Mouse (Mus musculus) limb, embryonic 12.5 days (tissue): ENCODE data around the gene Klhdc7b. TPM values are rescaled to one million over a fixed set of nuclear protein-coding genes. Genes with fewer than 3 reads are reported as not detected.

ENCODE experiments used
- ATAC-seq: fragments of 200-750 bp; cut with Nextera tagmentation; 2 replicates; pipeline ENCODE4 v1.8.0; 2017; ENCODE audit warnings: low read depth, moderate TSS enrichment; ENCODE audit not compliant: insufficient number of reproducible peaks, insufficient read depth, low FRiP score, low TSS enrichment
- H3K27ac ChIP-seq: fragments of 300-500 bp; sonication (generic); 2 replicates; pipeline ENCODE4 v1.5.1; 2016; ENCODE audit warnings: mild to moderate bottlenecking, moderate library complexity
- H3K27me3 ChIP-seq: fragments of 300-500 bp; sonication (generic); 2 replicates; pipeline ENCODE4 v1.6.1; 2016; ENCODE audit warnings: mild to moderate bottlenecking, moderate library complexity
- H3K36me3 ChIP-seq: fragments of 300-500 bp; sonication (generic); 2 replicates; pipeline ENCODE4 v1.6.1; 2016; ENCODE audit warnings: mild to moderate bottlenecking, moderate library complexity
- H3K4me1 ChIP-seq: fragments of 300-500 bp; sonication (generic); replicated peaks from 2 replicates; pipeline ENCODE4 v1.6.1; 2016
- H3K4me2 ChIP-seq: fragments of 300-500 bp; sonication (generic); 2 replicates; pipeline ENCODE4 v1.6.1; 2016; ENCODE audit warnings: mild to moderate bottlenecking, moderate library complexity
- H3K4me3 ChIP-seq: fragments of 300-500 bp; sonication (generic); replicated peaks from 2 replicates; pipeline ENCODE4 v1.5.1; 2016; ENCODE audit warnings: mild to moderate bottlenecking
- H3K9ac ChIP-seq: fragments of 300-500 bp; sonication (generic); replicated peaks from 2 replicates; pipeline ENCODE4 v1.6.1; 2016; ENCODE audit warnings: mild to moderate bottlenecking, moderate library complexity
- H3K9me3 ChIP-seq: fragments of 300-500 bp; sonication (generic); 2 replicates; pipeline ENCODE4 v1.6.1; 2016; ENCODE audit warnings: mild to moderate bottlenecking, moderate library complexity
- WGBS: fragments of 180-500 bp; shearing (Covaris S2); methylation state at CpG from one replicate; pipeline ENCODE4 v1.1.7; 2016; 5-methylcytosine and 5-hydroxymethylcytosine counted together
- polyA plus RNA-seq: library from polyadenylated mRNA; unstranded; fragments of >200 nt; fragmentation: Nextera tagmentation; extraction: Ambion mirVana; gene quantifications from 2 replicates; pipeline ENCODE4 v1.2.1, GENCODE M21; 2016

The Klhdc7b gene
- polyA plus RNA-seq, 1 experiment from 2014 or later, result not detected

- Histone ChIP-seq H3K36me3 (peaks cover 31% of the 10 kb centered on the region), H3K9me3 (no peaks in the 10 kb centered on the region), H3K9ac (no peak overlapping the region; the same call in 1 of the 2 replicates), H3K4me3 (no peak overlapping the region), H3K27ac (no peak overlapping the region), H3K4me1 (peaks cover 31% of the 10 kb centered on the region), H3K27me3 (peaks cover 40% of the 10 kb centered on the region), H3K4me2 (0 out of 2 replicates have a peak overlapping the region, but pooled peaks have one; percentile 78)
- WGBS, result 92% methylated on average over 17 of the region's 17 CpGs
- ATAC-seq, result no peak
These were observed 9.7 kb upstream of the Klhdc7b start for GRCm38 (mm10) chr15:89374801-89375534.

GRCm38 (mm10) chr15:89376040-89376439 lies 8.7 kb upstream of the Klhdc7b start:
- Histone ChIP-seq H3K27me3 (peaks cover 48% of the 10 kb centered on the region), H3K36me3 (peaks cover 20% of the 10 kb centered on the region), H3K9ac (no peak overlapping the region), H3K4me2 (no peak overlapping the region), H3K9me3 (no peaks in the 10 kb centered on the region), H3K4me1 (peaks cover 31% of the 10 kb centered on the region), H3K4me3 (no peak overlapping the region), H3K27ac (no peak overlapping the region)
- ATAC-seq, result no peak
- WGBS, result 77% methylated on average over 7 of the region's 7 CpGs

GRCm38 (mm10) chr15:89376957-89377356 lies 7.8 kb upstream of the Klhdc7b start, which contains the start of gene Tymp:
Tymp (minus strand) TSS chr15:89377039.
- H3K9me3 ChIP-seq, result no peaks in the 10 kb centered on the region
- peaks cover 31% of the 10 kb centered on the region for H3K4me1 ChIP-seq
- no peak within 1 kb of the TSS for H3K9ac ChIP-seq
- peaks cover 49% of the 10 kb centered on the region for H3K27me3 ChIP-seq
- H3K36me3 ChIP-seq, result peaks cover 11% of the 10 kb centered on the region
- H3K4me2 ChIP-seq, result peak within 1 kb of the TSS; percentile 26; the same call in 1 of the 2 replicates
- WGBS, result 13% methylated on average over 16 of the region's 16 CpGs
- no peak within 1 kb of the TSS for H3K27ac ChIP-seq
- ATAC-seq, result no peak
- no peak within 1 kb of the TSS for H3K4me3 ChIP-seq

- H3K4me3 ChIP-seq, result no peak overlapping the region
- no peak for ATAC-seq
- no peak overlapping the region for H3K9ac ChIP-seq
- peaks cover 7% of the 10 kb centered on the region for H3K36me3 ChIP-seq
- 5% methylated on average over 18 of the region's 18 CpGs for WGBS
- H3K4me1 ChIP-seq, result peaks cover 31% of the 10 kb centered on the region
- H3K27me3 ChIP-seq, result peaks cover 49% of the 10 kb centered on the region
- H3K9me3 ChIP-seq, result no peaks in the 10 kb centered on the region
- H3K27ac ChIP-seq, result no peak overlapping the region
- H3K4me2 ChIP-seq, result peak overlapping the region; percentile 26; the same call in 1 of the 2 replicates
These were observed 7.4 kb upstream of the Klhdc7b start for GRCm38 (mm10) chr15:89377362-89377761.

- ATAC-seq, result no peak
- peak overlapping the region; percentile 42 for H3K4me3 ChIP-seq
These were observed 6.5 kb upstream of the Klhdc7b start for GRCm38 (mm10) chr15:89377938-89378828.

GRCm38 (mm10) chr15:89378831-89379401 lies 5.8 kb upstream of the Klhdc7b start, which contains the start of gene Odf3b:
Odf3b (minus strand) TSS chr15:89379282.
- H3K4me2 ChIP-seq, result peak within 1 kb of the TSS; percentile 74
- ATAC-seq, result no peak
- peak within 1 kb of the TSS; percentile 42 for H3K4me3 ChIP-seq
- H3K9me3 ChIP-seq, result no peaks in the 10 kb centered on the region
- H3K27ac ChIP-seq, result no peak within 1 kb of the TSS
- no peaks in the 10 kb centered on the region for H3K36me3 ChIP-seq
- H3K9ac ChIP-seq, result peak within 1 kb of the TSS; percentile 53
- peaks cover 25% of the 10 kb centered on the region for H3K4me1 ChIP-seq
- under 1% methylated on average over 33 of the region's 33 CpGs for WGBS
- H3K27me3 ChIP-seq, result peaks cover 49% of the 10 kb centered on the region

More at GRCm38 (mm10) chr15:89377938-89378828, 6.5 kb upstream of the Klhdc7b start:
- Histone ChIP-seq H3K36me3 (no peaks in the 10 kb centered on the region), H3K9ac (peak overlapping the region; percentile 53), H3K4me2 (peak overlapping the region; percentile 74), H3K4me1 (peaks cover 25% of the 10 kb centered on the region), H3K27ac (no peak overlapping the region), H3K9me3 (no peaks in the 10 kb centered on the region), H3K27me3 (peaks cover 49% of the 10 kb centered on the region)
- 11% methylated on average over 46 of the region's 46 CpGs for WGBS

GRCm38 (mm10) chr15:89379429-89379828 lies 5.3 kb upstream of the Klhdc7b start:
- H3K9ac ChIP-seq, result 0 out of 2 replicates have a peak overlapping the region, but pooled peaks have one; percentile 8

GRCm38 (mm10) chr15:89387127-89387526 lies 2.4 kb downstream of the Klhdc7b start:
- Histone ChIP-seq H3K27me3 (peaks cover 37% of the 10 kb centered on the region), H3K9me3 (no peaks in the 10 kb centered on the region), H3K4me3 (no peak overlapping the region), H3K36me3 (no peaks in the 10 kb centered on the region), H3K4me2 (no peak overlapping the region), H3K4me1 (no peaks in the 10 kb centered on the region), H3K9ac (no peak overlapping the region), H3K27ac (no peak overlapping the region)
- no peak for ATAC-seq
- WGBS, result 34% methylated on average over 12 of the region's 12 CpGs

More at GRCm38 (mm10) chr15:89379429-89379828, 5.3 kb upstream of the Klhdc7b start:
- no peak for ATAC-seq
- WGBS, result 9% methylated on average over 10 of the region's 10 CpGs
- Histone ChIP-seq H3K36me3 (no peaks in the 10 kb centered on the region), H3K4me1 (peaks cover 21% of the 10 kb centered on the region), H3K4me2 (peak overlapping the region; percentile 74), H3K27me3 (peaks cover 51% of the 10 kb centered on the region), H3K27ac (no peak overlapping the region), H3K4me3 (peak overlapping the region; percentile 42), H3K9me3 (no peaks in the 10 kb centered on the region)

GRCm38 (mm10) chr15:89390081-89390480 lies 5.4 kb downstream of the Klhdc7b start:
- H3K27me3 ChIP-seq, result peaks cover 30% of the 10 kb centered on the region
- no peak for ATAC-seq
- H3K9me3 ChIP-seq, result no peaks in the 10 kb centered on the region
- H3K4me3 ChIP-seq, result no peak overlapping the region
- 94% methylated on average over 10 of the region's 10 CpGs for WGBS
- H3K36me3 ChIP-seq, result no peaks in the 10 kb centered on the region
- no peak overlapping the region for H3K27ac ChIP-seq
- no peak overlapping the region for H3K4me2 ChIP-seq
- no peak overlapping the region for H3K9ac ChIP-seq
- H3K4me1 ChIP-seq, result no peaks in the 10 kb centered on the region

GRCm38 (mm10) chr15:89396883-89397282 lies 12.2 kb downstream of the Klhdc7b start:
- Histone ChIP-seq H3K4me1 (no peaks in the 10 kb centered on the region), H3K4me3 (no peak overlapping the region), H3K27me3 (no peaks in the 10 kb centered on the region), H3K27ac (no peak overlapping the region), H3K36me3 (no peaks in the 10 kb centered on the region), H3K9ac (no peak overlapping the region), H3K9me3 (no peaks in the 10 kb centered on the region), H3K4me2 (no peak overlapping the region)
- no peak for ATAC-seq
- 89% methylated on average over 4 of the region's 4 CpGs for WGBS

GRCm38 (mm10) chr15:89398146-89398545 lies 13.4 kb downstream of the Klhdc7b start:
- 91% methylated on average over 2 of the region's 2 CpGs for WGBS
- no peaks in the 10 kb centered on the region for H3K36me3 ChIP-seq
- no peak overlapping the region for H3K4me2 ChIP-seq
- no peak for ATAC-seq
- H3K9me3 ChIP-seq, result no peaks in the 10 kb centered on the region
- no peak overlapping the region for H3K27ac ChIP-seq
- no peak overlapping the region for H3K9ac ChIP-seq
- no peaks in the 10 kb centered on the region for H3K4me1 ChIP-seq
- no peak overlapping the region for H3K4me3 ChIP-seq
- no peaks in the 10 kb centered on the region for H3K27me3 ChIP-seq
